Mouse (Mus musculus): ENCODE results near the gene Lenep. TPM values are rescaled to one million over a fixed set of nuclear protein-coding genes. Genes with fewer than 3 reads are reported as not detected.

The Lenep gene
- polyA plus RNA-seq, 1 experiment, result 4.0 TPM

DNA sequence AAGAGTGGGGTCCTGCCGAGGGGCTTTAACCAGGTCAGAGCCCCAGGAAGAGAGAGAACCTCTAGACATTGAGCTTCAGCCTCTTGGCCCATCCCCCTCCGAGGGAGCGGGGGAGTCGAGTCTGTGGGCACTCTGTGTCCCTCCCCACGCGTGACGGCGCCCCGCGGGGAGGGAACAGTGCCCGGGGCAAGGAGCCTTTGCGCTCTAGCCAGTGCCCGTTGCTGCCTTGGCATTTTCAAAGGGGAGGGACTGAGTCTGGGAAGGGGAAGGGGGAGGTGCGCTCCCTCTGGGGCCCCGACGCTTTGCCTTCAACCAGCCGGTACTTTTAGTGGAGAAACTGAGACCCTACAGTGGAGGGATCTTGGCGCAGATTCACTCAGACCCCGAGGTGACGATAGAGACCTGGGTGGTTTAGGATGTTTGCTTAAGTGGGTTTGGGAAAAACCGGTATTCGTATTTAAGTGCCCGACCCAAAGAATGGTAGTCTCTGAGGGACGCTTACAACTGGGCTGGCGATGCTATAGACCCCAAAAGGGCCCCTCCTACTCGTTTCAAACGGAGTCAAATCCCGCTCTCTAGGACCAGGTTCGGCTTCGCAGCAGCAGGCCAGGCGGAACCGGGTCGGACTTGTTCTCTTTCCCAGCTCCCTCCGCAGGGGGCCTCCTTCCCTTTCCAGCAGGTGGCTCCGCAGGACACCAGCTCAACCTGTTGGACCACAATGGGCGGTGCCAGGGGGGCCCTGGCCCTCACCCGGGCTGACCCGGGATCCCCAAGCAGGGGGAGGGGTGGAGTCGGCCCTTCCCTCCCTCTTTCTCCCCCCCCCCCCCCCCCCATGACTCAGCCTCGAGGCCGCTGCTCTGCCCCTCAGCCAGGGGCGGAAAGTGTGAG is 8.3 kb downstream of the Lenep start, which contains the start of gene Zbtb7b:
Gene Zbtb7b, minus strand, starts transcription at position 771 of the 888 bp plus-strand sequence.
- peak; percentile 89 to 91 for DNase-seq
- no peaks in the 10 kb centered on the region for H3K27me3 ChIP-seq (ENCODE audit: control insufficient read depth, insufficient read depth, low read length)
- TF ChIP-seq POLR2A (IDR thresholded peaks at IDR 0.05; ENCODE audit: borderline replicate concordance, insufficient read depth, low read length) (peak; percentile 18; the same call in 1 of the 2 replicates), CTCF (IDR thresholded peaks at IDR 0.05; ENCODE audit: borderline replicate concordance, insufficient read depth, low read depth, low read length) (no peak)
- WGBS, result under 1% methylated on average over 40 of the region's 42 CpGs
- peaks cover 9% of the 10 kb centered on the region for H3K4me1 ChIP-seq (ENCODE audit: control insufficient read depth, insufficient read depth, low read length)
- H3K4me3 ChIP-seq (replicated peaks; ENCODE audit: insufficient read depth, low read depth, low read length), result peak within 1 kb of the TSS; percentile 97
- peak within 1 kb of the TSS; percentile 96 for H3K27ac ChIP-seq (ENCODE audit: insufficient read depth, low read length)

GRCm38 (mm10) chr3:89393605-89394004 is 9.0 kb downstream of the Lenep start:
- Histone ChIP-seq H3K4me1 (ENCODE audit: control insufficient read depth, insufficient read depth, low read length) (peaks cover 11% of the 10 kb centered on the region), H3K27ac (ENCODE audit: insufficient read depth, low read length) (peak overlapping the region; percentile 96), H3K27me3 (ENCODE audit: control insufficient read depth, insufficient read depth, low read length) (no peaks in the 10 kb centered on the region), H3K4me3 (replicated peaks; ENCODE audit: insufficient read depth, low read depth, low read length) (peak overlapping the region; percentile 97)
- DNase-seq, result peak; percentile 99
- whole genome bisulfite sequencing, result under 1% methylated on average over 15 of the region's 15 CpGs
- peak; percentile 83 for TF ChIP-seq POLR2A (IDR thresholded peaks at IDR 0.05; ENCODE audit: borderline replicate concordance, insufficient read depth, low read length)
- TF ChIP-seq CTCF (IDR thresholded peaks at IDR 0.05; ENCODE audit: borderline replicate concordance, insufficient read depth, low read depth, low read length), result no peak

DNA sequence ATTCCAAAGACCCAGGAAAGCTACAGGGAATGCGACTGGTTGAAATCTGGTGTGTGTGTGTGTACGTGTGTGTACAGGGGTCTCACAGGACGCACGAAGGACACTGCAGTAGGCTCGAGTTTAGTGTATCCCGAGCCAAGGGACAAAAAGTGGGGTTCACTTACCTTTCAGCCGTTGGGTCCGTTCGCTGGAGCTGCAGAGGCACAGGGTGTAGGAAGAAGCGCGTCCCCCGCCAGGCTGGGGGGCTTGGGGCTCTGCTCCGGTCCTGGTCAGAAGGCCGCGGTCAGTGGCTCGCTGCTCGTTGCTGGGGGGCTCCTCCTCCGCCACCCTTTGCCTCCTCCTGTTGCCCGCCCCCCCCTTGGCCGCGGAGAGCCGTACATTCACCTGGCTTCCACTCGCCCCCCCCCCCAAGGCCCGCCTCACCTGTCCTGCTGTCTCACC is 9.7 kb downstream of the Lenep start:
- no peaks in the 10 kb centered on the region for H3K27me3 ChIP-seq (ENCODE audit: control insufficient read depth, insufficient read depth, low read length)
- peak overlapping the region; percentile 86 for H3K27ac ChIP-seq (ENCODE audit: insufficient read depth, low read length)
- 0% methylated on average over 23 of the region's 24 CpGs for WGBS
- TF ChIP-seq POLR2A (IDR thresholded peaks at IDR 0.05; ENCODE audit: borderline replicate concordance, insufficient read depth, low read length), result no peak
- H3K4me1 ChIP-seq (ENCODE audit: control insufficient read depth, insufficient read depth, low read length), result peaks cover 17% of the 10 kb centered on the region
- DNase-seq, result peak; percentile 58 to 59
- H3K4me3 ChIP-seq (replicated peaks; ENCODE audit: insufficient read depth, low read depth, low read length), result peak overlapping the region; percentile 98

DNA sequence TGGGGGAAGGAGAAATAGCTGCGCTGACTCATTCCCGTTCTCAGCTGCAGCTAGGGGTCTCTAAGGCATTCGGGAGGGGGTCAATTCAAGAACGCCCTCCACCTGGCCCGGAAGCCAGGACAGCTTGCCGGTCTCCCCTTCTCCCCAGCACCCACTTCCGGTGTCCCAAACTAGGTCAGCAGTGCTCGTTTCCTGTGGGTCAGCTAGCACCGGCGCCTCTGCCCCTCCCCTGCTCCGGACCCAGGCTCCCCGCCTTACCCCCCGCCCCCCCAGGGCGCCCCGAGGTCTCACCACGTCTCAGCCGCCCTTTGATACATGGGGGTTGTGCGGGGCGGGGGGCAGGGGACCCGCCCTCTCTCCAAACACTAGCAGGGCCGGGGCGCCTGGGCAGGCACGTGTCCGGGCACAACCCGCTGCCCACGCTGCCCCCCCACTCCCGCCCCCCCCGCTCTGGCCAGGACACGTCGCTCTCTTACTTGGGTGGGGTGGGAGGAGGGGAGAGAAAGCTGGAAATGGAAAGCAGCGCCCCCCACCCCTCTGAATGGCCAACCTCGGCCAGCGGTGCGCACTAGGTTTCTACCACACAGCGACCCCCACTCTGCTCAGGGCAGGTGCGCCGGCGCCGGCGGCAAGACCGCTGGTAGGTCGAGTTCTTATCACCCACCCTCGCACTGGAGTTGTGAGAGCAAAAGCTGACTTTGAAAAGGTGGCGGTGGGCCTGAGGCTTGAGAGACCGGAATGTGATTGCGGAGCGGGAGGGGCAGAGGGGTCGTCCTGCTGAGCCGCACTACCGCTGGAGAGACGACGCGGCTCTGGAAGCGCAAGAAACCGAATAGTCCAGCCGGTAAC is 10.7 kb downstream of the Lenep start:
- H3K27ac ChIP-seq (ENCODE audit: insufficient read depth, low read length), result peak overlapping the region; percentile 93
- no peaks in the 10 kb centered on the region for H3K27me3 ChIP-seq (ENCODE audit: control insufficient read depth, insufficient read depth, low read length)
- DNase-seq, result peak; percentile 71 to 73

DNA sequence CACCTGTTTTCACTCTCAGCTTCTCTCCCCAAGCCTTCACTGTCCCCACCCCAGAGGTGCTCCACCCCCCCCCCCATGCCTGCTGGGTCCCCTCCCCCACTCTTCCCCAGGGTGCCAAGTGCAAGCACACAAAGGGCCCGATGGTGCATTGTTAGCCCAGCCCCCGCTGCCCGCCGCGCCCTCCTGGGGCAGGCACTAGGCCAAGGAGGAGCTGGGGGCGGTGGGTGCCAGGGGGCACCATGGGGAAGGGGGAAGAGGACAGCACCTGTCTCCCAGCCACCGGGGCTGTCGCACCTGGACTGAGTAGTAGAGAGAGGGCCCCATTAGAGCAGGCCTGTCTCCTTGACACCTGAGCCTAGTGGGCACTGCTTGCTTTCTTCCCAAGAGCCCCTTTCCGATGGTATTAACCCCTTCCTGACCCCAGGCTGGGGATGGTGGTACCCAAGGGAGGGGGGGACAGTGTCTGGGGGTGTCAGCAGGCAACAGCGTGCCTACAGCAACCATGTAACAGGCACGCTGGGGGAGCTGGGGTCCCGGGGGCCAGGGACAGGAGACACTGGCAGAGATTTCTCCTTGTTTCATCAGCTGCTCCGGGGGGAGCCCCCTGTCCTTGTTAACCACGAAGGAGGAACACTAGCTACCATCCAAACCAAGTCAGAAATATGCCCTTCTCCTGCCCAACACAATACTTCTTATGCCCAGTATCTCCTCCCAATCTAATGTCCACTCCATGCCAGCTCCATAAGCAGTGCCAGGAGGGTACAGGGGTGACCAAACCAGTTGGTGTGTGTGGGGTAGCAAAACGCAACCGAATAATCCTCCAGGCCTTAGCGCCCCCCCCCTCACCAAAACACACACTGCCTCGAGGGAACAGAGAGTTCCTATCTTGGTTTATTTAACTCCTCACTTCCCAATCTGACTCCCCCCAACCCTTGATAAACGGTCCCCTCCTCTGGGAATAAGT is 11.6 kb downstream of the Lenep start:
- Histone ChIP-seq H3K27me3 (ENCODE audit: control insufficient read depth, insufficient read depth, low read length) (no peaks in the 10 kb centered on the region), H3K4me1 (ENCODE audit: control insufficient read depth, insufficient read depth, low read length) (peaks cover 26% of the 10 kb centered on the region), H3K27ac (ENCODE audit: insufficient read depth, low read length) (peak overlapping the region; percentile 70), H3K4me3 (replicated peaks; ENCODE audit: insufficient read depth, low read depth, low read length) (peak overlapping the region; percentile 98)
- TF ChIP-seq CTCF (IDR thresholded peaks at IDR 0.05; ENCODE audit: borderline replicate concordance, insufficient read depth, low read depth, low read length) (no peak), POLR2A (IDR thresholded peaks at IDR 0.05; ENCODE audit: borderline replicate concordance, insufficient read depth, low read length) (no peak)
- 5% methylated on average over 19 of the region's 19 CpGs for WGBS
- peak; percentile 42 to 47 for DNase-seq

More for the DNA sequence above, 10.7 kb downstream of the Lenep start:
- TF ChIP-seq CTCF (IDR thresholded peaks at IDR 0.05; ENCODE audit: borderline replicate concordance, insufficient read depth, low read depth, low read length) (no peak), POLR2A (IDR thresholded peaks at IDR 0.05; ENCODE audit: borderline replicate concordance, insufficient read depth, low read length) (no peak)
- WGBS, result 1% methylated on average over 56 of the region's 56 CpGs
- Histone ChIP-seq H3K4me3 (replicated peaks; ENCODE audit: insufficient read depth, low read depth, low read length) (peak overlapping the region; percentile 98), H3K4me1 (ENCODE audit: control insufficient read depth, insufficient read depth, low read length) (peaks cover 26% of the 10 kb centered on the region)

GRCm38 (mm10) chr3:89390111-89390515 is 12.5 kb downstream of the Lenep start:
- H3K27ac ChIP-seq (ENCODE audit: insufficient read depth, low read length), result peak overlapping the region; percentile 24; the same call in 1 of the 2 replicates
- TF ChIP-seq POLR2A (IDR thresholded peaks at IDR 0.05; ENCODE audit: borderline replicate concordance, insufficient read depth, low read length) (no peak), CTCF (IDR thresholded peaks at IDR 0.05; ENCODE audit: borderline replicate concordance, insufficient read depth, low read depth, low read length) (no peak)

More at GRCm38 (mm10) chr3:89390111-89390515, 12.5 kb downstream of the Lenep start:
- H3K4me1 ChIP-seq (ENCODE audit: control insufficient read depth, insufficient read depth, low read length), result peaks cover 26% of the 10 kb centered on the region
- peak; percentile 51 to 53 for DNase-seq
- 0% methylated on average over 5 of the region's 5 CpGs for WGBS
- no peaks in the 10 kb centered on the region for H3K27me3 ChIP-seq (ENCODE audit: control insufficient read depth, insufficient read depth, low read length)
- no peak overlapping the region for H3K4me3 ChIP-seq (replicated peaks; ENCODE audit: insufficient read depth, low read depth, low read length)

Measured in cerebellum, adult 2 months (tissue).